Mouse (Mus musculus): Measurements from ENCODE around the gene Higd2a. TPM values are rescaled to one million over a fixed set of nuclear protein-coding genes. Genes with fewer than 3 reads are reported as not detected.

The Higd2a gene
- total RNA-seq, 1 experiment from 2014 or later: 28.0 TPM

DNA sequence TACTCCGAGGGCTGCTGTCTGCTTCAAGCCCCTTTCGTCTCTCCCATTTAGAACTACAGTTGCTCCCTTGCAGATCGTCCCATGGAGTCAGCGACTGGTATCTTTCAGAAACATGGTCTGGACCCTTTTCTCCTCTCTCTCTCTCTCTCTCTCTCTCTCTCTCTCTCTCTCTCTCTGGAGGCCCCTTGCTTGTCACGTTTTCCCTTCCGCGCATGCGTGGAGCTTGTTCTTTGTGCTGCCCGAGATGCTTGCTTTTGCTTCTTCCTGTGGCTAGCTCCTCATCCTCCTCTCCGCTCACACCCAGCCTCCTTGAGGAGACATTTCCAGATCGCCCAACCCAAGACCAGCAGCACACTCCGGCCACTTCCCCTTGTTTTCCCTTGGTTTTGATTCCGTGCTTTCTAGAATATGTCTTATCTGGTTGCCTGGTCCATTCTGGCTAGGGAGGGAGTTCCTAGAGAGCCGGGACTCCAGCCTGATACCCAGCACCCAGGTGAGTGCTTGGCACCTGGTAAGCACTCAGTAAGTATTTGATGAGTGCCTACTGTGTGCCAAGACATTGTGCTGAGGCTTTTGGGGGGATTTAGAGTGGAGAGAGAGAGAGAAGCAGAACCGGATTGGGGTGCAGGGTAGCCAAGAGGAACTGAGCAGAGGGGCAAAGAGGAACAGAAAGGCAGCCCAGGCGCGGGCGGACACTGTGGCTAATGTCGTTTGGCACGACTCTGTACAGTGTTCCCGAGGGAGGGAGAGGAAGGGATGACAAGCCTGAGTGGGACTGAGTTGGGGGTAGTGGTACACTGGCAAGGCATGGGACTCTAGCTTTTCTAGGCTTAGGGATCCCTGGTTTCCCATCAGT is 12.1 kb upstream of the Higd2a start:
- peak; percentile 65 for ATAC-seq (replicated peaks; ENCODE audit: insufficient number of reproducible peaks, low FRiP score, low TSS enrichment, poor library complexity, severe bottlenecking)

DNA sequence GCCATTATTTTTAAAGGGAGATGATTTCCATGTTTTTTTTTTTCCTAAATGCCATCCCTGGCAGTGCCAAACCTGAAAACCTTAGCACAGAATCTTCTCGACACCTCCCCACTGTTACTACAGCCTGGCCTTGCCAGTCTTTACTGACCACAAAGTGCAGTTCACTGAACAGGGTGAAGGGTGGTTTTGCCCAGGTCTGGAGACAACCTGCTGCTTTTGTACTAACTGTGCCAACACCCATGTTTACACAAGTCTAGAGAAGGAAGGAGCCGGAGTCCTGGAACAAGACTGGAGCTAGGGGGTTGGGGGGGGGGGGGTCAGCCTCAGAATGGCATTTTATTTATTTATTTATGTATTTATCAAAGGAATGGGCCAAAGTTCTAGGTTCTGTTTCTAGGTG is 8.6 kb upstream of the Higd2a start:
- no peak for ATAC-seq (replicated peaks; ENCODE audit: insufficient number of reproducible peaks, low FRiP score, low TSS enrichment, poor library complexity, severe bottlenecking)

DNA sequence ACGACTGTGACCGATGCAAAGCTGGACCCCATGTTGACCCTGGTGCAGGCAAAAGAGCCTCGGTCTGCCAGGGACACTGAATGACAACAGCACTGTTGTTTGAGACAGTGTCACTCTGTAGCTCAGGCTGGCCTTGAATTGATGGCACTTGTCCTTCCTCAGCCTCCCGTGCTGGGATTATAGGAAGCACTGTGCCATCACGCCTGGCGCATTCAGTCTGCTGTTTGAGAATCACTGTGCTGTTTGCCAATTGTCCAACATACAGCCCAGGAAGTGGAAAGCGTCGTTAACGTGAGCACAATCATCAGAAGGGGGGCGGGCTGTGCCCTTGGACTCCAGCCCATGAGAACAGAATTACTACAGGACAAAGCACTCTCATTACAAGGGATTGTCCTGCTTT is 7.9 kb upstream of the Higd2a start:
- no peak for ATAC-seq (replicated peaks; ENCODE audit: insufficient number of reproducible peaks, low FRiP score, low TSS enrichment, poor library complexity, severe bottlenecking)

DNA sequence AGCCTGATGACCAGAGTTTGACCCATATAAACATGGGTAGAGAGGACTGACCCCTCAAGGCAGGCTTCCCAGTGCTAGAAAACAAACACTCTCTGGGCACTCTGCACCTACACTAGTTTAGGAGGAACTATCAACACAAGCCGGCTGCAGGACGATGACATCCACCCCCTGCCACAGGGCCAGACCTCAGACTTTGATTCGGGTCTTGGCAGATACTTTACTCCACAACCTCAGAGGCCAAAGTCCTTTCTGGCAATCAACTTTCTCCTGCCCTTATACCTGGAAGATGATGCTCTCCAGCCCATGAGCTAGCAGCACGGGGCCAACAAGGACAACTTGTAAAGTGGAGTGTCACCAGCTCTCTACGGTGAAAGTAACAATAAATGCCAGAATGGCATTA is 7.1 kb upstream of the Higd2a start:
- ATAC-seq (replicated peaks; ENCODE audit: insufficient number of reproducible peaks, low FRiP score, low TSS enrichment, poor library complexity, severe bottlenecking): no peak

DNA sequence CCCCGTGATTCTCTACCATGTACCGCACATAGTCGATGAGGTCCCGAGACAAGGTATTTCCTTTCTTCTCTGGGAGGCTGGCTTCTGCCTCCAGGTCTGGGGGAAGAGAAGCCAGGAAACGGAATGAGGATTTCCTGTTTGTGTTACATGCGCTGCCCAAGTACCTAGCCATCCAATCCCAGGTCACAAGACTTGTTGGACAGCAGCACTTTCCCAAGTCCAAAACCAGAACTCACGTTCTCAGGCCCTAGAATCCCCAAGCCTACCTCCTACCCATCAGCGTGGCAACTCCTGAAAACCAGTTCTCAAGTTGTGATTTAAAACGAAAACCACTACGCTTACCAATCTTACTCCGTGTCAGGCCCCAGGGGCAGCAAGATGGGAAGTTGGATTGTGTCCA is 4.2 kb upstream of the Higd2a start:
- no peak for ATAC-seq (replicated peaks; ENCODE audit: insufficient number of reproducible peaks, low FRiP score, low TSS enrichment, poor library complexity, severe bottlenecking)

DNA sequence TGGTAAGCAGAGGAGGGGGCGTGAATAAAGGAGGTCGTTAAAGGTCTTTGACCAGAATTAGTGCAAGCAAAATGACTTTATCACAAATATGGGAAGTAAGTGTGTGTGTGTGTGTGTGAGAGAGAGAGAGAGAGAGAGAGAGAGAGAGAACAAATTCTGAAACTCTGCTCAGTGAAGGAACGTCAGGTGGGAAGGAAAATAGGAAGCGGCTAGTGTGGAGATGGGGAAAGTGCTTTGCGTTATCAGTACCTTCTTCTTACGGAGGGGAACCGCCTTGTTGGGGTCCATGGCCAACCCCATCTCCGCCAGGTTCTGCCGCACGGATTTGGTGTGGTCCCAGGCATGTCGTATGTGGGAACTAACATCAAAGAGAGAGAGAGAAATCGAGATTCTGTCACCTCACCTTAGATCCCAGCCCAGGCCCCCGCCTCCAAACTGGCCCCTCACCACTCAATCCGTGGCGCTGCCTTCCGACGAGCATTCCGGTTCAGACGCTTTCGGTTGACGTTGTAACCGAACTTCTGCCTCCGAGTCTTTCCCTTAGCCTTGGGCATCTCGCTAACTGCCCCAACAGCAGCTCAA is 502 bp upstream of the Higd2a start:
- ATAC-seq (replicated peaks; ENCODE audit: insufficient number of reproducible peaks, low FRiP score, low TSS enrichment, poor library complexity, severe bottlenecking): no peak

DNA sequence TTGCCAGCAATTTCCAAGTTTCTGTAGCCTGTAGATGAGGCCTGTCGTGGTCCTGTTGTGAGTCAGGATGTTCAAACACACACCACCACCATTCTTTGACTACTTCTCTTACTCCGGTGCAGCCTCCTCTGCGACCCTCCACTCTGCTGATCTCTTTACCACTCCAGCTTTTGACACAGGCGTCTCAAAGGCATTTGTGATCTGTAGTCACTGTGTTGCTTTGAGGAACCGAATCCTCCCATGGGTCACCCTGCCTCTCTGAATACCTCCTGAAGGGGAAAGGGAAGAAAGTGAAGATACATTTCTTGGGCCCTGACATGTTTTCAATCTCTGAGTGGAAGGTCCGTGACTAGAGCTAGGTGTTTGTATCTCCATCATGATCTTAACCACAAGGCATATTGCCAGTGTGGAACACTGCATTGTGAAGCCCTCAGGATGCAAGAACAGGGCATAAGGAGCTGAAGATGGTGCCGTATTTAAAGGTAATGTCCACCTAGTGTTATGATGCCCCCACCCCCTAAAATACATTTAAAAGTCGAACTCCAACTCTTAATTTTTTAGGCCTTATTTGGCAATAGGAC is 1.9 kb downstream of the Higd2a start:
- no peak for ATAC-seq (replicated peaks; ENCODE audit: insufficient number of reproducible peaks, low FRiP score, low TSS enrichment, poor library complexity, severe bottlenecking)

- no peak for ATAC-seq (replicated peaks; ENCODE audit: insufficient number of reproducible peaks, low FRiP score, low TSS enrichment, poor library complexity, severe bottlenecking)
Observed at GRCm38 (mm10) chr13:54593617-54594016, 3.6 kb downstream of the Higd2a start.

GRCm38 (mm10) chr13:54596107-54596690 is 6.2 kb downstream of the Higd2a start:
- no peak for ATAC-seq (replicated peaks; ENCODE audit: insufficient number of reproducible peaks, low FRiP score, low TSS enrichment, poor library complexity, severe bottlenecking)

DNA sequence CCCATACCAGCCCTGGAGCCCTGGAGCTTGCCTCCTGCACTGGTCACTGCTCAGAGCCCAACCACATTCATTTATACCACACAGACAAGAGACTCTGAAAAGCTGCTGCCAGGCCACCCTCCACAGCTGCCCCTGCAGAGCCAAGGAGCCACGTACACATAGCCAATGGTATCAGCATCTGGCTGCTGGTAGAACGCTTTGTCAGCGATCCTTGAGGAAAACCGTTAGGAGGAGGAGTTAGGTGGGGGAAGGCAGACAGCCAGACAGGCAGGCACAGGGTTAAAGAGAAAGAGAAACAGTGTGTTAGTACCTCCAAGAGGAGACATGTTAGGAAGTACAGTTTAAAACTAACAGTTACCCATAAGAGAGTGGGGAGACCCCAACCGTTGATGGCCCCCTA is 6.9 kb downstream of the Higd2a start:
- no peak for ATAC-seq (replicated peaks; ENCODE audit: insufficient number of reproducible peaks, low FRiP score, low TSS enrichment, poor library complexity, severe bottlenecking)

GRCm38 (mm10) chr13:54598622-54599143 is 8.7 kb downstream of the Higd2a start:
- no peak for ATAC-seq (replicated peaks; ENCODE audit: insufficient number of reproducible peaks, low FRiP score, low TSS enrichment, poor library complexity, severe bottlenecking)

DNA sequence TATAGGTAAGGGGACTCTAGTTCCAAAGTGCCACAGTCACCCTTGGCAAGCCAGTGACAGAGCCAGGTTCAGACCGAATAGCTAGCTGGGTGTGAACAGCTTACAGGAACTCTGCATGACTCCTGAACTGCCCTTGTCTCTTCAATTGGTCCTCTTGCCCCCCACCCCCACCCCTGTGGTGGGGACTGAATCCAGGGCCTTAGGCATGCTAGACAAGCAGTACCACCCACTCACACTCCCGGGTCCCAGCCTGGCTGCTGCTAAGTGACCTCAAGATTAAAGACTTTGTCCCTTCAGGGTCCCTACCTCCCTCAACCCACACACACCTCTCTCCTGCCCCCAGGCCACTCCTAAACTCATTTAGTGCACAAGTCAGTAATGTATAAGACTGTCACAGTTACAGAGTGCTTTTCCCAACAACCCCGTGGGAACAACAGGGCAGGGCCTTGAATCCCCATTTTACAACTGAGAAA is 12.7 kb downstream of the Higd2a start:
- ATAC-seq (replicated peaks; ENCODE audit: insufficient number of reproducible peaks, low FRiP score, low TSS enrichment, poor library complexity, severe bottlenecking): no peak

DNA sequence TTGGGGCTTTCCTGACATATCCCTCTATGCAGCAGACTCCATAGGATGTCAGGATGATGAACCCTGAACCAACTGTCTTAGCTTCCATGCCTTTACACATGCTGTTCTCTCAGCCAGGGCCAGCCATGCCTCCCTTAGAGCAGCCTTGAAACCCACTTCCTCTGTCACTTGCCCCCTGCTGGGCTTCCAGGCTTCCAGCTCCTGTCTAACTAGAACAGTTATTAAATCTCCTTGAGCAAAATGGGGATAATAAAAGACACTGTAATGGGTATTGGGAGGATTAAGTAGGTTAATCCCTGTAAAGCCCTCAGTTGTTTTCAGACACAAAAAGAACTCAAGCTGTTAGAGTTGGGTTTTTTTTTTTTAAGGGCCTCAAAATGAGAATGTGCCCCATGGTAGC is 13.5 kb downstream of the Higd2a start:
- no peak for ATAC-seq (replicated peaks; ENCODE audit: insufficient number of reproducible peaks, low FRiP score, low TSS enrichment, poor library complexity, severe bottlenecking)

- ATAC-seq (replicated peaks; ENCODE audit: insufficient number of reproducible peaks, low FRiP score, low TSS enrichment, poor library complexity, severe bottlenecking): no peak
Observed at GRCm38 (mm10) chr13:54604221-54604620, 14.2 kb downstream of the Higd2a start.

- ATAC-seq (replicated peaks; ENCODE audit: insufficient number of reproducible peaks, low FRiP score, low TSS enrichment, poor library complexity, severe bottlenecking): no peak
Observed at GRCm38 (mm10) chr13:54605426-54605825, 15.4 kb downstream of the Higd2a start.

DNA sequence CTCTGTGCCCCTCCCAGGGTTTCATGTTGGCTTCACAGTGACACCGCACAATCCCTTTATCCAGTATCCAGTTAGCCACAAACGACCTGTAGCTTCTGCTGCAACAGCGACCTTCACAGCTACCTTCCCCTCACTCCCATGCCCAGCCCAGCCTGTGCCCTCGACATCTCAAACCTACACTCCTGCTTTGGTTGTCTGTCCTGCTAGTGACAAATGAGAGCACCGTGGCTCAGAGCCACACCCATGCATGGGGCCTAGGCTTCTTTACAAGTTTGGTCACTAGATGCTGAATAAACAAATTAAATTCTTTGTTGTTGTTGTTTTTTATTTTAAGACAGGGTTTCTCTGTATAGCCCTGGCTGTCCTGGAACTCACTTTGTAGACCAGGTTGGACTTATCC is 17.2 kb downstream of the Higd2a start:
- no peak for ATAC-seq (replicated peaks; ENCODE audit: insufficient number of reproducible peaks, low FRiP score, low TSS enrichment, poor library complexity, severe bottlenecking)

- no peak for ATAC-seq (replicated peaks; ENCODE audit: insufficient number of reproducible peaks, low FRiP score, low TSS enrichment, poor library complexity, severe bottlenecking)
Observed at GRCm38 (mm10) chr13:54608002-54608401, 18.0 kb downstream of the Higd2a start.

DNA sequence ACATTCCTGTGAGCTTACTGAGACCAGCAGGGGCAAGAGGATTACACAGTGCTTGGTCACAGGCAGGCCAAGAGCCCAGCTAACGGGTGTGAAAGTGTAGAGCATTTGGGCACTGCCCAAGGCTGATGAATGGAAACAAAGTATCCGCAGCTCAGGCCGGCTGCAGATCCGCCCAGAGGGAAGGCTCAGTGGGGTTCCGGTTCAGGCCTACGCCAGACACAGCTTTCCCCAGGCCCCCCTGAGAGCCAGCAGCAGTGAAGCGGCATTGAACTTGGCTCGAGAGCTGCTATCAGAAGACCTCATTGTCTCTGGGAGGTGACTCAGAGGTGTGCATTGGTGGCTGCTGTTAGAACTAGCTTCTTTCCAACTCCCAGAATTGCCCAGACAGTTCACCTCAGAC is 18.7 kb downstream of the Higd2a start:
- ATAC-seq (replicated peaks; ENCODE audit: insufficient number of reproducible peaks, low FRiP score, low TSS enrichment, poor library complexity, severe bottlenecking): no peak

DNA sequence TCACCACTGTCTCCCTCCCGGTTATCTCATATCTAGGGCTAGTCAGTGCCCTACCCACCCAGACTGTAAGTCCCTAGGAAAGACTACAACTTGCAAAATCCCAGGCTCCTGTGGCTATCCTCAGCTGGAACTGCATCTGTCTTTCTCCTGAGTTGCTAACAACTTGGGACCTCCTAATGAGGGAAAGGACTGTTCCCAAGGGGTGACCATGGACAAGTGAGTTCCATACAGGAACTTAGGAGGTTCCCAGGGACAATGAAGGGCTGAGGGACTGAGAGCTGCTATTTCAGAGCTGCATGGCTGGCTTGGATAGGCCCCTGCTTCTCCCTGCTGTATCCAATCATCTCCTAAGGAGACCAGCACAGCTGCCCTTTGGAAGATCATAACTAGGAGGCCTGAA is 19.3 kb downstream of the Higd2a start:
- no peak for ATAC-seq (replicated peaks; ENCODE audit: insufficient number of reproducible peaks, low FRiP score, low TSS enrichment, poor library complexity, severe bottlenecking)

All from monocyte, adult 5-6 weeks (primary cell).